Mouse (Mus musculus) lung, postnatal 0 days (tissue): ENCODE measurements around the gene Meis3.

Experiments
- CTCF ChIP-seq: IDR thresholded peaks from 2 replicates; pipeline ENCODE4 v1.5.1; 2016; ENCODE audit warnings: antibody characterized with exemption, mild to moderate bottlenecking
- EP300 ChIP-seq: IDR thresholded peaks from 2 replicates; pipeline ENCODE4 v1.6.1; 2016; ENCODE audit warnings: antibody characterized with exemption, mild to moderate bottlenecking, control low read depth

DNA sequence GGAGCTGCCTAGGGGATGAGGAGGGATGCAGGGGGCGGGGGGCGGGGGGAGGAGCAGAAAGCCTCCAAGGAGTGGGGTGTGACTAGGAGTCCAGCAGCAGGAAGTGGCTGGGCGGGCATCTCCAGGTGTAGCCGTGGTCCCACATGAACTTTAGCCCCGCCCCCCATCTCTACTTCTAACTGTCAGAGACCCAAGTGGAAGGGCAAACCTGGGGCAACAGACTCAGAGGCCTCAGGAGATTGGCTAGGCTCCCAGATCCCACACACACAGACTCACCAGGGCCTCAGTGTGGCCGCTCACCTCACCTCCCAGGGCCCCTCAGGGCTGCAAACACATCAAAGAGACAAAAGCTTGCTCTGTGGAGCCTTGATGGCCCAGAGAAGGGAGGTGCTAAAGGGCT, 21.7 kb downstream of the Meis3 start:
- TF ChIP-seq CTCF (no peak), EP300 (no peak)
